Mouse (Mus musculus) heart, embryonic 15.5 days (tissue): ENCODE data around the gene Mxi1. TPM values are rescaled to one million over a fixed set of nuclear protein-coding genes. Genes with fewer than 3 reads are reported as not detected.

Experiments used
- ATAC-seq: fragments of 200-750 bp; cut with Nextera tagmentation; replicated peaks from 2 replicates; pipeline ENCODE4 v1.8.0; 2017; ENCODE audit warnings: low read depth, moderate TSS enrichment; ENCODE audit not compliant: insufficient number of reproducible peaks, insufficient read depth, low FRiP score
- H3K27ac ChIP-seq: fragments of 300-500 bp; sonication (generic); 2 replicates; pipeline ENCODE4 v1.5.1; 2015; ENCODE audit warnings: mild to moderate bottlenecking, inconsistent platforms
- H3K27me3 ChIP-seq: fragments of 300-500 bp; sonication (generic); 2 replicates; pipeline ENCODE4 v1.6.1; 2015; ENCODE audit warnings: inconsistent platforms
- H3K36me3 ChIP-seq: fragments of 300-500 bp; sonication (generic); 2 replicates; pipeline ENCODE4 v1.6.1; 2015; ENCODE audit warnings: mild to moderate bottlenecking, inconsistent platforms
- H3K4me1 ChIP-seq: fragments of 300-500 bp; sonication (generic); replicated peaks from 2 replicates; pipeline ENCODE4 v1.6.1; 2015; ENCODE audit warnings: inconsistent platforms
- H3K4me2 ChIP-seq: fragments of 300-500 bp; sonication (generic); 2 replicates; pipeline ENCODE4 v1.6.1; 2015; ENCODE audit warnings: inconsistent platforms, mild to moderate bottlenecking, moderate library complexity
- H3K4me3 ChIP-seq: fragments of 300-500 bp; sonication (generic); 2 replicates; pipeline ENCODE4 v1.5.1; 2015; ENCODE audit warnings: mild to moderate bottlenecking, inconsistent platforms
- H3K9ac ChIP-seq: fragments of 300-500 bp; sonication (generic); 2 replicates; pipeline ENCODE4 v1.6.1; 2015; ENCODE audit warnings: mild to moderate bottlenecking, inconsistent platforms
- H3K9me3 ChIP-seq: fragments of 300-500 bp; sonication (generic); replicated peaks from 2 replicates; pipeline ENCODE4 v1.6.1; 2016; ENCODE audit warnings: inconsistent platforms
- WGBS: fragments of 180-500 bp; shearing (Covaris S2); methylation state at CpG from one replicate; pipeline ENCODE4 v1.1.7; 2015; ENCODE audit warnings: mixed read lengths; 5-methylcytosine and 5-hydroxymethylcytosine counted together
- polyA plus RNA-seq: library from polyadenylated mRNA; unstranded; fragments of >200 nt; fragmentation: Nextera tagmentation; extraction: Ambion mirVana; gene quantifications from 2 replicates; pipeline ENCODE4 v1.2.1, GENCODE M21; 2015

Gene Mxi1
- polyA plus RNA-seq, 1 experiment from 2014 or later = 38.6 TPM

DNA sequence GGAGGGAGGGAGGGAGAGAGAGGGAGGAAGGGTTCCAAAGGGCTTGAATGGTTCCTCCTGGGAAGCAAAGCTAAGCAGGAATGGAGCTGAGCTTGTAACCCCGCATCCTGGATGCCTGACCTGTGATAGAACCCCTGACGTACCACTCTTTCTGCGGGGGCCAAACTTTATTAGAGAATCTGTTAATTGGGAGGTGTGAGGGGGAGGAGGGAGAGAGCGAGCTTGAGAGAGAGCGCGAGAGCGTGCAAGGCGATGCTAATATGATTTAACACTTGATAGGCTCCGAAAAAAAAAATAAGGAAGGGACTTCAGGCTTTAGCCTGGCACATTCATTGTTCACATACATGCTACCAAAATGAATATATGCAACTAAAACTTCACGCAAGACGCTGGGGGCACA is 3.6 kb upstream of the Mxi1 start:
- Histone ChIP-seq H3K4me3 (no peak overlapping the region), H3K4me1 (peaks cover 11% of the 10 kb centered on the region; the same call in 1 of the 2 replicates), H3K9me3 (no peaks in the 10 kb centered on the region), H3K9ac (no peak overlapping the region), H3K4me2 (no peak overlapping the region), H3K27ac (no peak overlapping the region), H3K27me3 (no peaks in the 10 kb centered on the region), H3K36me3 (no peaks in the 10 kb centered on the region)
- WGBS = 44% methylated on average over 11 of the region's 11 CpGs
- ATAC-seq = no peak

DNA sequence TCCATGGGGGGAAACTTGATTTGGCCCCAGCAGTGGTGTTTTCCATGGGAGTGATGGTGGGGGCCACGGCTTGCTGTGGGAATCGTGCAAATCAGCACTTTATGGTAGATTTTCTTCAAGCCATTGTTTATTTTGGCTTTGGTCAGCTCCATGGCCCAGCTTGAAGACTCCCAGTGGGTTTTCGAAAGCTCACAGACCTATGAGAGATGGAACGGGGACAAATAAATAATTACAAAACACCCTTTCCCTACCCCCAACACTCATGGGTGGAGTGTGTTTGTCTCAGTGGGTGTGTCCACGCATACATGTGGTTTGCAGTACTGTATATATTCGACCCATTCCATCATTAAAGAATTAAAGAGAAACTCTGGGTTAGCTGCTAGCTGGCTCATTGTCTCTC is 3.1 kb upstream of the Mxi1 start:
- Histone ChIP-seq H3K9ac (no peak overlapping the region), H3K4me2 (no peak overlapping the region), H3K27me3 (no peaks in the 10 kb centered on the region), H3K4me3 (no peak overlapping the region), H3K27ac (no peak overlapping the region), H3K36me3 (no peaks in the 10 kb centered on the region), H3K9me3 (no peaks in the 10 kb centered on the region), H3K4me1 (peaks cover 11% of the 10 kb centered on the region; the same call in 1 of the 2 replicates)
- WGBS = 54% methylated on average over 6 of the region's 6 CpGs
- no peak for ATAC-seq

DNA sequence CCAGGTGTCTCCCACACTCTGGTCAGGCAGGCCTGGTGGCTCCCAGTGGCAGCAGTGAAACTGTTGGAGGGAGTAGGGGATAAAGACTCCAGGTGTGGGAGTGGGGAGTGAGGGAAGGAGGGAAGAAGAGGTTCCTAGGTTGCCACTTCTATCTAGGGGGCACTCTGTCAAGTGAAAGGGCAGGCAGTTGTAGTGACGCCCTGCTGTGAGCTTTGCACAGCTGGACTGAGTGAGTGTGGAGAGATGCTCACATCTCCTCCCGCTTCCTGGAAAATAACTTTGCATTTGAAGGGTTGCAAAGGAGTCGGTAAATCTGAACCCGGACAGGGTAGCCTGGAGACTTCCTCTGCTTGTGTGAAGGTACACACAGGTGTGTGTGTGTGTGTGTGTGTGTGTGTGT is 687 bp upstream of the Mxi1 start:
- H3K4me3 ChIP-seq = no peak overlapping the region
- H3K27ac ChIP-seq = no peak overlapping the region
- ATAC-seq = no peak
- H3K4me1 ChIP-seq = peaks cover 13% of the 10 kb centered on the region
- H3K27me3 ChIP-seq = no peaks in the 10 kb centered on the region
- no peaks in the 10 kb centered on the region for H3K36me3 ChIP-seq
- H3K9ac ChIP-seq = no peak overlapping the region
- no peaks in the 10 kb centered on the region for H3K9me3 ChIP-seq
- 25% methylated on average over 4 of the region's 4 CpGs for WGBS
- H3K4me2 ChIP-seq = peak overlapping the region; percentile 94; the same call in 1 of the 2 replicates

DNA sequence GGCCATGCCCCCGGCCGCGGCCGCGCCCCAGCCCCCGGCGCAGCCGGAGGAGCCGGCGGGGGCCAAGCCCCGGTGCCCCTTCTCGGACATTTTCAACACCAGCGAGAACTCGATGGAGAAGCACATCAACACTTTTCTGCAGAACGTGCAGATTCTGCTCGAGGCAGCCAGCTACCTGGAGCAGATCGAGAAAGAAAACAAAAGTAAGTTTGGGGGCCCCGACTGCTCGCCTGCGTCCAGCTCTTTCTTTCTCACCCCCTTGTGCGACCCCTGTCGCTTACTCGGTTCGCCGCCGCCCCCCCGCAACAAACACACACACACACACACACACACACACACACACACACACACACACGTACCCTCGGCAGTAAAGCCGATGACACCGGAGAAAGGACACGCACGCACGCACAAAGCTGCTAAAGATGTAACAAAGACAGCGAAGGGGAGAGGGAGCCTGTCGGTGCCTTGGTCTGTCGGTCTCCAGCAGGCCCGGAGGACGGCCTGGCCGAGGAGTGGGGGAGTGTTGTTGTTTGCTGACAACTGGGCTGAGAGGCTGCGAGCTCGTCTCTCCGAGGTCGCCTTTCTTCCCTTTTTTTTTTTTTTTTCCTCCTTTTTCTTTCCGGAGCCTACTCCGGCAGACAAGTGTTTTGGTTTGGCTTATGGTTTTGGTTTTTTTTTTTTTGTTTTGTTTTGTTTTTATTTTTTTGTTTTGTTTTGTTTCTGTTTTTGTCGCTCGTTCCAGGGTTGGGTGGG is 629 bp downstream of the Mxi1 start:
- Histone ChIP-seq H3K4me3 (peak overlapping the region; percentile 97), H3K9me3 (no peaks in the 10 kb centered on the region), H3K9ac (peak overlapping the region; percentile 93), H3K4me2 (peak overlapping the region; percentile 94), H3K36me3 (no peaks in the 10 kb centered on the region), H3K27me3 (no peaks in the 10 kb centered on the region), H3K27ac (peak overlapping the region; percentile 99), H3K4me1 (peaks cover 25% of the 10 kb centered on the region)
- ATAC-seq = no peak
- 0% methylated on average over 48 of the region's 48 CpGs for WGBS

DNA sequence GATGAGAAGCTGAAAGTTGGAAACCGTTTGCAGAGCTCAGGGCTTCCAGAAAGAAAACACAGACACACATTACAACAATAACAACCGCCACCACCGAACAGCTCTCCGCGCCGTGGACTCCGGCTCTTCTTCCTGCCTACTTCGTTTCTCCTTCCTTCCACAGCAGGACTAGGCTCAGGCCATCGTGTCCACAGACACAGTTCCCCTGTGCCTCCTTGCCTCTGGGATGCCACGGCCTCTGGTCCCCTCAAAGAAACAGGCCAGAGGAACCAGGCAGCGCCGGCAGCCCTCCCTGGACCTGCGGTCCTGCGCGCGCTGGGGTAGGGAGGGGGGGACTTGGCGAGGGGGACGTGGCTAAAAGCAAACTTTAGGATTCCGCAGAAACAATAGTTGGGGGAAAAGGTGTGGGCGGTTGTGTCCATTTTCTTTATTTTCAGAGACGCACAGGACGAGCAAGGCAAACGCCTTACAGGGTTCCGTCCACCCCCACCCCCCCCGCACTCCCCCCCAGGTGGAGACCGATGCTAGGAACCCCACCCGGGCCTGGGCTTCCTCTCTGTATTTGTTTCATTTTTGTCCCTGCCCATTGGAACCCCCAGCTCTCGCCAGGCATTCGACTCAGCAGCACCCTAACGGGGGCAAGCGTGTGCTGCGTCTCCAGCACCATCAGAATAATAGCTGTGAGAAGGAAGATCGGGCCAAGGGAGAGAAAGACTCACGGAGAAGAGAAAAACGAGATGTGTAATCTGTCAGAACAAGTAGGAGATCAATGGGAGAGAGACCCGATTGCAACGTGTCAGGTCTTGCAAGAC is 1.4 kb downstream of the Mxi1 start:
- H3K36me3 ChIP-seq = no peaks in the 10 kb centered on the region
- peak overlapping the region; percentile 93 for H3K9ac ChIP-seq
- H3K27me3 ChIP-seq = no peaks in the 10 kb centered on the region
- H3K27ac ChIP-seq = peak overlapping the region; percentile 99
- H3K4me3 ChIP-seq = peak overlapping the region; percentile 97
- ATAC-seq = no peak
- H3K4me1 ChIP-seq = peaks cover 25% of the 10 kb centered on the region
- peak overlapping the region; percentile 94 for H3K4me2 ChIP-seq
- no peaks in the 10 kb centered on the region for H3K9me3 ChIP-seq
- under 1% methylated on average over 34 of the region's 37 CpGs for WGBS

DNA sequence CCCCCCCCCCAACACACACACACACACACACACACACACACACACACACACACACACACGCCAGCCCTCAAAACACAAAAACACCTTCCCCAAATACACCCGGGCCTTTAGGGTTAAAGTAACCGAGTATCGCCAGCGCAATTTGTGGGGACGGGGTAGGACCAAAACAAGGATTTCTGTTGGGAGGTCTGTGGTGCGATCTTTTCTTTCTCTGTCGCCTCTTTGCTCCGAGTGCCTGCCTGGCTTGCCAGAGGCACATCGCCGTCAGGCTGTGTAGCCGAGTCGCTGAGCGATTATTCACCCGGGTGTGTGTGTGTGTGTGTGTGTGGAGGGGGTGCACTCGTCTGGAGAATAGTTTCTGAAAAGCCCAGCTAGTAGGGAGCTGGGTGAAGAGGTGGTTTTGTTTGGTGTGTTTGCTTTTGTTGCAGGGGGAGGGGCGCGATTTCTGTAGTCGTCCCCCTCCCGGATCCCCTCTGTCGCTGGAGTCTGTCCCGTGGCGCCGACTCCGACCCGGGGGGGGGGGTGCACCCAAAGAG is 2.1 kb downstream of the Mxi1 start:
- peak overlapping the region; percentile 93 for H3K9ac ChIP-seq
- H3K27ac ChIP-seq = peak overlapping the region; percentile 99
- H3K36me3 ChIP-seq = no peaks in the 10 kb centered on the region
- H3K4me3 ChIP-seq = peak overlapping the region; percentile 97
- H3K4me2 ChIP-seq = peak overlapping the region; percentile 94
- WGBS = 0% methylated on average over 25 of the region's 26 CpGs
- ATAC-seq = peak; percentile 5; the same call in 1 of the 2 replicates
- H3K4me1 ChIP-seq = peaks cover 21% of the 10 kb centered on the region
- H3K9me3 ChIP-seq = no peaks in the 10 kb centered on the region
- no peaks in the 10 kb centered on the region for H3K27me3 ChIP-seq

DNA sequence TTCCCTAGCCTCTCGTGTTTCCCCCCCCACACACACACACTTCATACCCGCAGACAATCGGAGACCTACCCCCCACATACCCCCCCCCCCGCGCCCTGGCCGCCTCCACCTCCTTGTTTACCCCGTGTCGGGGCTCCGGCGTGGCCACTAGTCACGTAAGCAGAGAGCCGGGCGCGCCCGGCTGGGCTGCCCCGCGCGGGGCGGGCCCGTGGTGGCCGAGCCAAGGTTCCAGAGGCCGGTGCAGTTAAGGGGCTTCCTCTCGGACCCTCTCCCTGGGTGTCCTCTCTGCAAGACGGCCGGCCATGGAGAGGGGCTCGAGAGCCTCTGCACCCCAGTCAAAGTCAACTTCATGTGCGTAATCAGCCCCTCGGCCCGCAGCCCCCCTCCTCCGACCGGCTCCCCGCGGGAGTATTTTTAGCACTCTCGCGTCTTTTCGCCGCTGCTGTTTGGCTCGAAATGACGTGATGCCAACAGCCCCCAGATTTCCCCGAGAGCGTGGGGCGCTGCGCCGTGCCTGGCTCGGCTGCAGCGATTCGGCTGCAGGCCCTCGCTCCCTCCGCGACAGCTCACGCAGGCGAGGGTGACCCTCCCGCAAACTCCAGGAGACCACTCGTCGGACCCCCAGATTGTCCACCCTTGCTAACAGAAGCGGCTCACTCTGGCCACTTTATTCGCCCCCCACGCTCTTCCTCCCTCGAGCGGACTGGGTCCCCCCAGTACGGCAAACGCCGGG is 2.8 kb downstream of the Mxi1 start:
- peak overlapping the region; percentile 97 for H3K4me3 ChIP-seq
- H3K4me2 ChIP-seq = peak overlapping the region; percentile 94
- no peaks in the 10 kb centered on the region for H3K27me3 ChIP-seq
- H3K36me3 ChIP-seq = no peaks in the 10 kb centered on the region
- no peaks in the 10 kb centered on the region for H3K9me3 ChIP-seq
- peak overlapping the region; percentile 99 for H3K27ac ChIP-seq
- peak overlapping the region; percentile 93 for H3K9ac ChIP-seq
- WGBS = under 1% methylated on average over 63 of the region's 63 CpGs
- H3K4me1 ChIP-seq = peaks cover 24% of the 10 kb centered on the region
- peak; percentile 30 for ATAC-seq

DNA sequence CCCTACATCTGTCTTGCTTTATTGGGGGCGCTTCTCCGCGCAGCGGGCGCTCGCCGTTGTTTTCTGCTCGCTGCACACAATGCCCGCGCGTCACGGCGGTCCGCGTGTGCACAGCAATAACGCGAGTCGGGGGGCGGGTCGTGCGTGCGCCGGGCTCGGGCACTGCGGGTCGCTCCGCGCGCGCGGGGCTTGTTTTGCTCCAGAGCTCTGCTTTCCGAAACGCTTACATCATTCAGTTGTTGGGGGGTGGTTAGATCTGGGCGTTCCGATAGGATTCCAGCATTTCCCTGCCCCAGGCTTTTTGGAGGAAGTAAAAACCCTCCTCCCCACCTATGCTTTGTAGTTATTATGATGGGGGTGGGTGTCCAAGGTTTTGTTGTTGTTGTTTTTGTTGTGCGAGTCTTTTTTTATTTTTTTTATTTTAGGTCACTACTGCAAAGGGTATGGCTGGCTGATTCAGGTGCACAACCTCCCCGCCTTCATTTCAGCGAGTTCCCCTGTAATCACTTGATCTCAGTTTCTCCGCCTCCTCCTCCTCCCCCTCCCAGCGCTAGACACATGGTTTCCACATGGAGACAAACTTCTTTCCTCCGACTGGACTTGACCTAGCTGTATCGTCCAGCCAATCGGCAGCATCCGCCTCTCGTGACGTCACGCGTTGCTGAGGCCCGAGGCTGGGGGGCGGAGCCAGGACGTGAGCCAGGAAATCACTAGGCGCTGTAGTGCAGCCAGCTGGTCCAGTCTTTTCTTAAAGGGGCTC is 3.5 kb downstream of the Mxi1 start:
- H3K9me3 ChIP-seq = no peaks in the 10 kb centered on the region
- peaks cover 31% of the 10 kb centered on the region for H3K4me1 ChIP-seq
- ATAC-seq = peak; percentile 82
- 0% methylated on average over 52 of the region's 52 CpGs for WGBS
- H3K4me2 ChIP-seq = peak overlapping the region; percentile 94
- peak overlapping the region; percentile 97 for H3K4me3 ChIP-seq
- no peaks in the 10 kb centered on the region for H3K36me3 ChIP-seq
- H3K27ac ChIP-seq = peak overlapping the region; percentile 99
- H3K27me3 ChIP-seq = no peaks in the 10 kb centered on the region
- H3K9ac ChIP-seq = peak overlapping the region; percentile 93

DNA sequence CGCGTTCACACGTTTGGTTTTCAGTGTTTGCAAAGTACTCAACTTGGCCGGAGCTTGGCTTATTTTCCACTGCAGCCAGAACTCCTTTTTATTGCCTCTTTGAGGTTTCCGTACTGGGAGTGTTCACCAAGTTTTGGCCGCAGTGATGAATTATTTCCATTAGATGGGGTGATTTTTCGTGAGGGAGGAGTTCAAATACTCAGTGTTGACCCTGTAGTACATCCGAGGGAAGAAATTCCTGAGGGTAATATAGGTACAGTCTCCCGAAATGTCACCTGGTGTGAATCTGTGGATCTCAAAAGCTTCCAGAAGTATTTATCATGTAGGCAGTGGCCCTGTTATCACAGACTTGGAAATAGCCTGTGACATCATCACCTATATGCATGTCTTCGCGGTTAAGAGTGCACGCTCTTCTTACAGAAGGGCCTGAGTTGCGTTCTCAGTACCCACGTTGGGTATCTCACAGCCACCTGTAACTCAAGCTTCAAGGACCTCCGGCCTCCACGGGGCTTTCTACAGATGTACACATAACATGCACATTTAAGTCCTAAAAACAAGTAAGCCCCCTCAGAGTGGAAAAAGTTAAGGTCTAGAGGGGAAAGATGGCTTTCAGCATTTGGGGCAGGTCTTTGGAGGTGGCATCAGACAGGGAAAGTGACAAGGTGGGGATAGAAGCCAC is 4.4 kb downstream of the Mxi1 start:
- H3K4me2 ChIP-seq = peak overlapping the region; percentile 94
- H3K27me3 ChIP-seq = no peaks in the 10 kb centered on the region
- peak overlapping the region; percentile 97 for H3K4me3 ChIP-seq
- peaks cover 35% of the 10 kb centered on the region for H3K4me1 ChIP-seq
- no peaks in the 10 kb centered on the region for H3K36me3 ChIP-seq
- no peak for ATAC-seq
- peak overlapping the region; percentile 38 for H3K9ac ChIP-seq
- H3K27ac ChIP-seq = peak overlapping the region; percentile 75
- no peaks in the 10 kb centered on the region for H3K9me3 ChIP-seq
- 35% methylated on average over 16 of the region's 16 CpGs for WGBS

DNA sequence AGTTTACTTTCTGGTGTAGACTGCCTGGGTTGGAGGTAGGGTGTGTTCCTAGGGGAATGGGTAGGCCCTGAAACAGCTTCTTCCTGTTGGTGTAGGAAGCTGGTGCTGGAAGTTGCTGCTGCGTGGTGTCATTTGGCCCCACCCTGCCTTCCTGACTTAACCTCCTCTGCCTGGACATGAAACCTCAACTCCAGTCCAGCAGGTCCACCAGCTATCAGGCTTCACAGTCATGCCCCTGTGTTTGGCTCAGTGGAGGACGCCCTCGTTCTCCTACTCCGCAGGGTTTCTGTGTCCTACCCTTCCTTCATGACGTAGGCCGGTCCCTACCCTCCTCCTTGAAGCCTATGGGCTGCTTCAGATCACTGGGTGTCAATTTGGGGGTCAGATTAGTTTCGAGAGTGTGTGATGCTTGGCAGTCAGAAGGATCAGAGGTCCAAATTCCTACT is 4.9 kb downstream of the Mxi1 start:
- Histone ChIP-seq H3K9me3 (no peaks in the 10 kb centered on the region), H3K36me3 (no peaks in the 10 kb centered on the region), H3K4me1 (peaks cover 33% of the 10 kb centered on the region), H3K27me3 (no peaks in the 10 kb centered on the region), H3K4me2 (peak overlapping the region; percentile 94; the same call in 1 of the 2 replicates), H3K4me3 (no peak overlapping the region), H3K9ac (peak overlapping the region; percentile 10; the same call in 1 of the 2 replicates), H3K27ac (peak overlapping the region; percentile 75)
- ATAC-seq = no peak
- 81% methylated on average over 7 of the region's 7 CpGs for WGBS
